Mouse (Mus musculus): ENCODE measurements around the gene Vps13d. TPM values are rescaled to one million over a fixed set of nuclear protein-coding genes. Genes with fewer than 3 reads are reported as not detected.

Vps13d gene
- polyA plus RNA-seq, 1 experiment = 23.5 TPM

GRCm38 (mm10) chr4:145045312-145046031 is 149.3 kb downstream of the Vps13d start:
- no peak overlapping the region for H3K27ac ChIP-seq (ENCODE audit: control insufficient read depth, insufficient read depth, low read length)
- no peaks in the 10 kb centered on the region for H3K27me3 ChIP-seq (ENCODE audit: control insufficient read depth, insufficient read depth, low read length)
- TF ChIP-seq POLR2A (IDR thresholded peaks at IDR 0.05; ENCODE audit: control insufficient read depth, extremely low read depth, insufficient read depth, low read length, poor library complexity) (no peak), CTCF (IDR thresholded peaks at IDR 0.05; ENCODE audit: borderline replicate concordance, control insufficient read depth, extremely low read depth, insufficient read depth, low read length, poor library complexity) (no peak)
- H3K36me3 ChIP-seq (ENCODE audit: control insufficient read depth, insufficient read depth, low read length) = 0 out of 2 replicates have a peak, but pooled peaks cover 3% of the 10 kb centered on the region
- peaks cover 16% of the 10 kb centered on the region for H3K4me1 ChIP-seq (replicated peaks; ENCODE audit: control insufficient read depth, insufficient read depth, low read length)
- no peak overlapping the region for H3K4me3 ChIP-seq (ENCODE audit: control insufficient read depth, insufficient read depth, low read length)
- no peak for DNase-seq
- 30% methylated on average over 5 of the region's 5 CpGs for WGBS

GRCm38 (mm10) chr4:145041223-145041870 is 153.5 kb downstream of the Vps13d start:
- TF ChIP-seq POLR2A (IDR thresholded peaks at IDR 0.05; ENCODE audit: control insufficient read depth, extremely low read depth, insufficient read depth, low read length, poor library complexity) (no peak), CTCF (IDR thresholded peaks at IDR 0.05; ENCODE audit: borderline replicate concordance, control insufficient read depth, extremely low read depth, insufficient read depth, low read length, poor library complexity) (no peak)
- Histone ChIP-seq H3K36me3 (ENCODE audit: control insufficient read depth, insufficient read depth, low read length) (0 out of 2 replicates have a peak, but pooled peaks cover 3% of the 10 kb centered on the region), H3K27me3 (ENCODE audit: control insufficient read depth, insufficient read depth, low read length) (no peaks in the 10 kb centered on the region), H3K27ac (ENCODE audit: control insufficient read depth, insufficient read depth, low read length) (no peak overlapping the region), H3K4me1 (replicated peaks; ENCODE audit: control insufficient read depth, insufficient read depth, low read length) (peaks cover 12% of the 10 kb centered on the region), H3K4me3 (ENCODE audit: control insufficient read depth, insufficient read depth, low read length) (no peak overlapping the region)
- 95% methylated on average over 6 of the region's 6 CpGs for WGBS
- DNase-seq = no peak

- 95% methylated on average over 5 of the region's 5 CpGs for WGBS
- H3K27me3 ChIP-seq (ENCODE audit: control insufficient read depth, insufficient read depth, low read length) = no peaks in the 10 kb centered on the region
- no peak for DNase-seq
- H3K4me3 ChIP-seq (ENCODE audit: control insufficient read depth, insufficient read depth, low read length) = no peak overlapping the region
- no peak overlapping the region for H3K27ac ChIP-seq (ENCODE audit: control insufficient read depth, insufficient read depth, low read length)
- 0 out of 2 replicates have a peak, but pooled peaks cover 3% of the 10 kb centered on the region for H3K36me3 ChIP-seq (ENCODE audit: control insufficient read depth, insufficient read depth, low read length)
- TF ChIP-seq CTCF (IDR thresholded peaks at IDR 0.05; ENCODE audit: borderline replicate concordance, control insufficient read depth, extremely low read depth, insufficient read depth, low read length, poor library complexity) = no peak
- TF ChIP-seq POLR2A (IDR thresholded peaks at IDR 0.05; ENCODE audit: control insufficient read depth, extremely low read depth, insufficient read depth, low read length, poor library complexity) = no peak
- peaks cover 18% of the 10 kb centered on the region; the same call in 1 of the 2 replicates for H3K4me1 ChIP-seq (replicated peaks; ENCODE audit: control insufficient read depth, insufficient read depth, low read length)
Observed at GRCm38 (mm10) chr4:145037631-145038416, 157.0 kb downstream of the Vps13d start.

- DNase-seq = no peak
- no peak overlapping the region for H3K4me3 ChIP-seq (ENCODE audit: control insufficient read depth, insufficient read depth, low read length)
- 0 out of 2 replicates have a peak, but pooled peaks cover 3% of the 10 kb centered on the region for H3K36me3 ChIP-seq (ENCODE audit: control insufficient read depth, insufficient read depth, low read length)
- H3K4me1 ChIP-seq (replicated peaks; ENCODE audit: control insufficient read depth, insufficient read depth, low read length) = peaks cover 23% of the 10 kb centered on the region
- no peak for TF ChIP-seq CTCF (IDR thresholded peaks at IDR 0.05; ENCODE audit: borderline replicate concordance, control insufficient read depth, extremely low read depth, insufficient read depth, low read length, poor library complexity)
- no peak for TF ChIP-seq POLR2A (IDR thresholded peaks at IDR 0.05; ENCODE audit: control insufficient read depth, extremely low read depth, insufficient read depth, low read length, poor library complexity)
- no peak overlapping the region for H3K27ac ChIP-seq (ENCODE audit: control insufficient read depth, insufficient read depth, low read length)
- H3K27me3 ChIP-seq (ENCODE audit: control insufficient read depth, insufficient read depth, low read length) = no peaks in the 10 kb centered on the region
- WGBS = 68% methylated on average over 3 of the region's 3 CpGs
Observed at GRCm38 (mm10) chr4:145037006-145037405, 157.8 kb downstream of the Vps13d start.

- WGBS = 97% methylated on average over 3 of the region's 3 CpGs
- Histone ChIP-seq H3K36me3 (ENCODE audit: control insufficient read depth, insufficient read depth, low read length) (0 out of 2 replicates have a peak, but pooled peaks cover 3% of the 10 kb centered on the region), H3K27me3 (ENCODE audit: control insufficient read depth, insufficient read depth, low read length) (no peaks in the 10 kb centered on the region), H3K4me1 (replicated peaks; ENCODE audit: control insufficient read depth, insufficient read depth, low read length) (peaks cover 26% of the 10 kb centered on the region), H3K27ac (ENCODE audit: control insufficient read depth, insufficient read depth, low read length) (no peak overlapping the region), H3K4me3 (ENCODE audit: control insufficient read depth, insufficient read depth, low read length) (no peak overlapping the region)
- no peak for DNase-seq
- TF ChIP-seq CTCF (IDR thresholded peaks at IDR 0.05; ENCODE audit: borderline replicate concordance, control insufficient read depth, extremely low read depth, insufficient read depth, low read length, poor library complexity) = no peak
- TF ChIP-seq POLR2A (IDR thresholded peaks at IDR 0.05; ENCODE audit: control insufficient read depth, extremely low read depth, insufficient read depth, low read length, poor library complexity) = no peak
Observed at GRCm38 (mm10) chr4:145035450-145035849, 159.4 kb downstream of the Vps13d start.
